Mouse (Mus musculus): ENCODE results near the gene 1700037C18Rik. TPM values are rescaled to one million over a fixed set of nuclear protein-coding genes. Genes with fewer than 3 reads are reported as not detected.

The 1700037C18Rik gene
- polyA plus RNA-seq (2014; fragmentation: Nextera tagmentation; extraction: Ambion mirVana) = 10.8 and 12.6 TPM in 2 replicates

- Histone ChIP-seq H3K4me3 (ENCODE audit: low read depth, low read length) (peak within 1 kb of the TSS; percentile 57), H3K27ac (ENCODE audit: low read depth, low read length) (peak within 1 kb of the TSS; percentile 61), H3K9ac (replicated peaks; ENCODE audit: low read depth, low read length) (peak within 1 kb of the TSS; percentile 70), H3K4me2 (ENCODE audit: low read depth, low read length) (peak within 1 kb of the TSS; percentile 79), H3K27me3 (ENCODE audit: control insufficient read depth, insufficient read depth, low read length) (no peaks in the 10 kb centered on the region), H3K4me1 (ENCODE audit: control insufficient read depth, insufficient read depth, low read length) (peaks cover 6% of the 10 kb centered on the region; the same call in 1 of the 2 replicates), H3K36me3 (ENCODE audit: control insufficient read depth, insufficient read depth, low read length) (peaks cover 25% of the 10 kb centered on the region; the same call in 1 of the 2 replicates), H3K9me3 (ENCODE audit: control insufficient read depth, low read length) (no peaks in the 10 kb centered on the region)
- under 1% methylated on average over 33 of the region's 33 CpGs for WGBS
- peak; percentile 96 for ATAC-seq (ENCODE audit: low read depth)
Observed at GRCm38 (mm10) chr16:3908537-3909111, at the start of gene 1700037C18Rik, which contains the start of gene Cluap1. TSS of gene 1700037C18Rik (minus strand) at chr16:3908689. TSS of gene Cluap1 (plus strand) at chr16:3908801.

- no peaks in the 10 kb centered on the region for H3K9me3 ChIP-seq (ENCODE audit: control insufficient read depth, low read length)
- no peaks in the 10 kb centered on the region for H3K27me3 ChIP-seq (ENCODE audit: control insufficient read depth, insufficient read depth, low read length)
- no peak overlapping the region for H3K4me2 ChIP-seq (ENCODE audit: low read depth, low read length)
- WGBS = 89% methylated on average over 6 of the region's 6 CpGs
- H3K9ac ChIP-seq (replicated peaks; ENCODE audit: low read depth, low read length) = no peak overlapping the region
- no peaks in the 10 kb centered on the region for H3K36me3 ChIP-seq (ENCODE audit: control insufficient read depth, insufficient read depth, low read length)
- H3K27ac ChIP-seq (ENCODE audit: low read depth, low read length) = no peak overlapping the region
- H3K4me3 ChIP-seq (ENCODE audit: low read depth, low read length) = no peak overlapping the region
- no peak for ATAC-seq (ENCODE audit: low read depth)
- H3K4me1 ChIP-seq (ENCODE audit: control insufficient read depth, insufficient read depth, low read length) = no peaks in the 10 kb centered on the region
Observed at GRCm38 (mm10) chr16:3956369-3956768, 47.9 kb upstream of the 1700037C18Rik start.

- no peak overlapping the region for H3K4me2 ChIP-seq (ENCODE audit: low read depth, low read length)
- no peak overlapping the region for H3K27ac ChIP-seq (ENCODE audit: low read depth, low read length)
- H3K9me3 ChIP-seq (ENCODE audit: control insufficient read depth, low read length) = no peaks in the 10 kb centered on the region
- no peak overlapping the region for H3K4me3 ChIP-seq (ENCODE audit: low read depth, low read length)
- H3K4me1 ChIP-seq (ENCODE audit: control insufficient read depth, insufficient read depth, low read length) = no peaks in the 10 kb centered on the region
- 83% methylated on average over 1 of the region's 1 CpGs for WGBS
- H3K36me3 ChIP-seq (ENCODE audit: control insufficient read depth, insufficient read depth, low read length) = no peaks in the 10 kb centered on the region
- H3K9ac ChIP-seq (replicated peaks; ENCODE audit: low read depth, low read length) = no peak overlapping the region
- no peak for ATAC-seq (ENCODE audit: low read depth)
- no peaks in the 10 kb centered on the region for H3K27me3 ChIP-seq (ENCODE audit: control insufficient read depth, insufficient read depth, low read length)
Observed at GRCm38 (mm10) chr16:3951141-3951540, 42.7 kb upstream of the 1700037C18Rik start.

- no peak for ATAC-seq (ENCODE audit: low read depth)
- H3K9me3 ChIP-seq (ENCODE audit: control insufficient read depth, low read length) = no peaks in the 10 kb centered on the region
- no peak overlapping the region for H3K27ac ChIP-seq (ENCODE audit: low read depth, low read length)
- H3K4me1 ChIP-seq (ENCODE audit: control insufficient read depth, insufficient read depth, low read length) = no peaks in the 10 kb centered on the region
- no peak overlapping the region for H3K4me2 ChIP-seq (ENCODE audit: low read depth, low read length)
- WGBS = 93% methylated on average over 4 of the region's 4 CpGs
- H3K9ac ChIP-seq (replicated peaks; ENCODE audit: low read depth, low read length) = no peak overlapping the region
- peaks cover 42% of the 10 kb centered on the region for H3K36me3 ChIP-seq (ENCODE audit: control insufficient read depth, insufficient read depth, low read length)
- no peaks in the 10 kb centered on the region for H3K27me3 ChIP-seq (ENCODE audit: control insufficient read depth, insufficient read depth, low read length)
- H3K4me3 ChIP-seq (ENCODE audit: low read depth, low read length) = no peak overlapping the region
Observed at GRCm38 (mm10) chr16:3934701-3935100, 26.2 kb upstream of the 1700037C18Rik start.

GRCm38 (mm10) chr16:3934091-3934490, 25.6 kb upstream of the 1700037C18Rik start:
- H3K4me1 ChIP-seq (ENCODE audit: control insufficient read depth, insufficient read depth, low read length) = no peaks in the 10 kb centered on the region
- ATAC-seq (ENCODE audit: low read depth) = no peak
- 100% methylated on average over 1 of the region's 1 CpGs for whole genome bisulfite sequencing
- peaks cover 47% of the 10 kb centered on the region for H3K36me3 ChIP-seq (ENCODE audit: control insufficient read depth, insufficient read depth, low read length)
- H3K9me3 ChIP-seq (ENCODE audit: control insufficient read depth, low read length) = no peaks in the 10 kb centered on the region
- no peak overlapping the region for H3K4me2 ChIP-seq (ENCODE audit: low read depth, low read length)
- H3K27me3 ChIP-seq (ENCODE audit: control insufficient read depth, insufficient read depth, low read length) = no peaks in the 10 kb centered on the region
- H3K4me3 ChIP-seq (ENCODE audit: low read depth, low read length) = no peak overlapping the region
- H3K27ac ChIP-seq (ENCODE audit: low read depth, low read length) = no peak overlapping the region
- H3K9ac ChIP-seq (replicated peaks; ENCODE audit: low read depth, low read length) = no peak overlapping the region

GRCm38 (mm10) chr16:3933536-3933935, 25.0 kb upstream of the 1700037C18Rik start:
- peaks cover 50% of the 10 kb centered on the region for H3K36me3 ChIP-seq (ENCODE audit: control insufficient read depth, insufficient read depth, low read length)
- no peaks in the 10 kb centered on the region for H3K4me1 ChIP-seq (ENCODE audit: control insufficient read depth, insufficient read depth, low read length)
- H3K9ac ChIP-seq (replicated peaks; ENCODE audit: low read depth, low read length) = no peak overlapping the region
- no peak overlapping the region for H3K4me2 ChIP-seq (ENCODE audit: low read depth, low read length)
- no peak overlapping the region for H3K27ac ChIP-seq (ENCODE audit: low read depth, low read length)
- no peaks in the 10 kb centered on the region for H3K27me3 ChIP-seq (ENCODE audit: control insufficient read depth, insufficient read depth, low read length)
- WGBS = 93% methylated on average over 6 of the region's 6 CpGs
- H3K4me3 ChIP-seq (ENCODE audit: low read depth, low read length) = no peak overlapping the region
- no peak for ATAC-seq (ENCODE audit: low read depth)
- no peaks in the 10 kb centered on the region for H3K9me3 ChIP-seq (ENCODE audit: control insufficient read depth, low read length)

- Histone ChIP-seq H3K27me3 (ENCODE audit: control insufficient read depth, insufficient read depth, low read length) (no peaks in the 10 kb centered on the region), H3K9me3 (ENCODE audit: control insufficient read depth, low read length) (no peaks in the 10 kb centered on the region), H3K36me3 (ENCODE audit: control insufficient read depth, insufficient read depth, low read length) (peaks cover 47% of the 10 kb centered on the region), H3K4me2 (ENCODE audit: low read depth, low read length) (no peak overlapping the region), H3K9ac (replicated peaks; ENCODE audit: low read depth, low read length) (no peak overlapping the region), H3K4me3 (ENCODE audit: low read depth, low read length) (no peak overlapping the region), H3K4me1 (ENCODE audit: control insufficient read depth, insufficient read depth, low read length) (no peaks in the 10 kb centered on the region), H3K27ac (ENCODE audit: low read depth, low read length) (no peak overlapping the region)
- WGBS = 76% methylated on average over 7 of the region's 7 CpGs
- ATAC-seq (ENCODE audit: low read depth) = no peak
Observed at GRCm38 (mm10) chr16:3929151-3929550, 20.7 kb upstream of the 1700037C18Rik start.

GRCm38 (mm10) chr16:3928582-3928981, 20.1 kb upstream of the 1700037C18Rik start:
- WGBS = 76% methylated on average over 1 of the region's 1 CpGs
- H3K36me3 ChIP-seq (ENCODE audit: control insufficient read depth, insufficient read depth, low read length) = peaks cover 48% of the 10 kb centered on the region
- no peaks in the 10 kb centered on the region for H3K9me3 ChIP-seq (ENCODE audit: control insufficient read depth, low read length)

GRCm38 (mm10) chr16:3923966-3924365, 15.5 kb upstream of the 1700037C18Rik start:
- Histone ChIP-seq H3K27ac (ENCODE audit: low read depth, low read length) (no peak overlapping the region), H3K9ac (replicated peaks; ENCODE audit: low read depth, low read length) (no peak overlapping the region), H3K4me2 (ENCODE audit: low read depth, low read length) (no peak overlapping the region), H3K4me3 (ENCODE audit: low read depth, low read length) (no peak overlapping the region), H3K36me3 (ENCODE audit: control insufficient read depth, insufficient read depth, low read length) (peaks cover 55% of the 10 kb centered on the region), H3K9me3 (ENCODE audit: control insufficient read depth, low read length) (no peaks in the 10 kb centered on the region), H3K27me3 (ENCODE audit: control insufficient read depth, insufficient read depth, low read length) (no peaks in the 10 kb centered on the region), H3K4me1 (ENCODE audit: control insufficient read depth, insufficient read depth, low read length) (no peaks in the 10 kb centered on the region)
- 84% methylated on average over 4 of the region's 4 CpGs for WGBS
- ATAC-seq (ENCODE audit: low read depth) = no peak

More at GRCm38 (mm10) chr16:3928582-3928981, 20.1 kb upstream of the 1700037C18Rik start:
- ATAC-seq (ENCODE audit: low read depth) = no peak
- Histone ChIP-seq H3K9ac (replicated peaks; ENCODE audit: low read depth, low read length) (no peak overlapping the region), H3K4me3 (ENCODE audit: low read depth, low read length) (no peak overlapping the region), H3K4me1 (ENCODE audit: control insufficient read depth, insufficient read depth, low read length) (no peaks in the 10 kb centered on the region), H3K4me2 (ENCODE audit: low read depth, low read length) (no peak overlapping the region), H3K27me3 (ENCODE audit: control insufficient read depth, insufficient read depth, low read length) (no peaks in the 10 kb centered on the region), H3K27ac (ENCODE audit: low read depth, low read length) (no peak overlapping the region)
